Mouse (Mus musculus) embryonic facial prominence, embryonic 14.5 days (tissue): Measurements from ENCODE around the gene AI597479. TPM values are rescaled to one million over a fixed set of nuclear protein-coding genes. Genes with fewer than 3 reads are reported as not detected.

Experiments used
- ATAC-seq: fragments of 200-750 bp; cut with Nextera tagmentation; 2 replicates; pipeline ENCODE4 v1.8.0; 2017; ENCODE audit warnings: low read depth, moderate number of reproducible peaks, moderate TSS enrichment
- DNase-seq: peaks from one replicate; pipeline ENCODE4 v3.0.0-alpha.2; 2015; ENCODE audit warnings: low spot score
- H3K27ac ChIP-seq: fragments of 300-500 bp; sonication (generic); replicated peaks from 2 replicates; pipeline ENCODE4 v1.5.1; 2014; ENCODE audit warnings: low read depth, mild to moderate bottlenecking, low read length, moderate library complexity
- H3K27me3 ChIP-seq: fragments of 300-500 bp; sonication (generic); replicated peaks from 2 replicates; pipeline ENCODE4 v1.6.1; 2014; ENCODE audit warnings: low read length; ENCODE audit not compliant: control insufficient read depth, insufficient read depth
- H3K36me3 ChIP-seq: fragments of 300-500 bp; sonication (generic); 2 replicates; pipeline ENCODE4 v1.6.1; 2014; ENCODE audit warnings: low read length, mixed read lengths; ENCODE audit not compliant: control insufficient read depth, insufficient read depth
- H3K4me1 ChIP-seq: fragments of 300-500 bp; sonication (generic); 2 replicates; pipeline ENCODE4 v1.6.1; 2014; ENCODE audit warnings: antibody characterized with exemption, low read length; ENCODE audit not compliant: control insufficient read depth, insufficient read depth
- H3K4me2 ChIP-seq: fragments of 300-500 bp; sonication (generic); 2 replicates; pipeline ENCODE4 v1.6.1; 2014; ENCODE audit warnings: low read depth, mild to moderate bottlenecking, low read length, moderate library complexity, mixed read lengths
- H3K4me3 ChIP-seq: fragments of 300-500 bp; sonication (generic); 2 replicates; pipeline ENCODE4 v1.5.1; 2014; ENCODE audit warnings: low read depth, mild to moderate bottlenecking, low read length
- H3K9ac ChIP-seq: fragments of 300-500 bp; sonication (generic); 2 replicates; pipeline ENCODE4 v1.6.1; 2014; ENCODE audit warnings: low read depth, mild to moderate bottlenecking, low read length, moderate library complexity, mixed read lengths
- H3K9me3 ChIP-seq: fragments of 300-500 bp; sonication (generic); 2 replicates; pipeline ENCODE4 v1.6.1; 2016; ENCODE audit warnings: low read length; ENCODE audit not compliant: control insufficient read depth
- WGBS: fragments of 180-500 bp; shearing (Covaris S2); extraction: QIAGEN DNeasy Blood & Tissue Kit; methylation state at CpG from one replicate; pipeline ENCODE4 v1.1.7; 2014; 5-methylcytosine and 5-hydroxymethylcytosine counted together
- polyA plus RNA-seq: library from polyadenylated mRNA; unstranded; fragments of >200 nt; fragmentation: Nextera tagmentation; extraction: Ambion mirVana; gene quantifications from 2 replicates; pipeline ENCODE4 v1.2.1, GENCODE M21; 2014

AI597479 gene
- polyA plus RNA-seq, 1 experiment from 2014 or later = 30.7 TPM

DNA sequence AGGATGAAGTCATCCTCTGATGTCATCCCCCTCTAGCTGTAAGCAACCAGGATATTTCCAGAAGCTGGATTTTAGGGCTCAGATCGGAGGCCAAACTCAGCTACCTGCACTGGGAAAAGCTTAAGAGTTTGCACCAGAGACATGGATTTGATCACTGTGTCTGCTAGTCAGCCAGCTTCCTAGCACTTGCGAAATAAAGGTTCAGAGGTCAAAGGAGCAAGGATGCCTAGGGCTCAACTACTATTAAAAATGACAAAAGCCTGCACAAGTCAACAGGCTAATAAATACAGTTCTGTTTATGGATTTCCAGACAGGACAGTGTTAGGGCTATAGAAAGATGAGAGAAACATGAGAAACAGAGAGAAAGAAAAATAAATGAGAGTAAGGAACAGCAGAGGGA is 59.4 kb downstream of the AI597479 start:
- Histone ChIP-seq H3K4me1 (peaks cover 14% of the 10 kb centered on the region), H3K27me3 (no peaks in the 10 kb centered on the region), H3K27ac (no peak overlapping the region), H3K4me3 (no peak overlapping the region), H3K9me3 (no peaks in the 10 kb centered on the region), H3K9ac (no peak overlapping the region), H3K4me2 (no peak overlapping the region), H3K36me3 (no peaks in the 10 kb centered on the region)
- WGBS = 76% methylated on average over 2 of the region's 2 CpGs
- no peak for DNase-seq
- no peak for ATAC-seq

DNA sequence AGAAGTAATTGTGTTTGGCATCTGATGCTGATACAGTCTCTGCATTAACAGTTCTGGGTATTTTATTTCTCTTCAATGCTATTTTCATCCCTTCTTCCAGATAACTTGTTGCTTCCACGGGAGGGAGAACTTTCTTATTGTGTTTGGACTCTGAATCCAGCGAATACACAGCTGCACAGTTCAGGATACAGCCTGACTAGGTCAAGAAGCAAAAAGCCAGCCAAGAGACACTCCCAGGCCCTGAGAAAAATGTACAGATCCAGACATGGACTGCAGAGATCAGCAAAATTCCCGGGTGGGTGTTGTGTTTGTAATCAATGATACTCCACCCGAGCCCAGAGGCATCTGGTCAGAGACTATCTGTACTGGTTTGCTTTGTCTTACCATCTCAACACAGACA is 60.9 kb downstream of the AI597479 start:
- no peaks in the 10 kb centered on the region for H3K36me3 ChIP-seq
- DNase-seq = peak; percentile 26

DNA sequence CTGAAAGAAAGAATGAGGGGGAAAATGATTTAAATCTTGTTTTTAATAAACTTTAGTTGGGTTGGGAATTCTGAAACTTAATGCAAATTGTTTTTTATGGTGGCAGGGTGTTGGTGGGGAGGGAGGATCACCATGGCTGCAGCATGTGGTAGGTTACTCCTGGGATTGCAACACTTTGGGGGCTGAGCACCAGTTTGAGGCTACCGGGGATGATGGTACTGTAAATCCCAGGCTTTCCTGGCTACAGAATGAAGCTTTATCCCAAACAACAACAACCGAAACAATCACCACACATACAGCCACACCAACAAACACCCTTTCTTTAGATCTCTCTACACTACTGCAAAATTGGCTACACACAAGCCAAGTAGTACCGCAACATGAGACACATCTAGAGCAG is 63.9 kb downstream of the AI597479 start:
- DNase-seq (no peak), ATAC-seq (no peak)
- no peak overlapping the region for H3K9ac ChIP-seq
- no peaks in the 10 kb centered on the region for H3K27me3 ChIP-seq
- no peaks in the 10 kb centered on the region for H3K36me3 ChIP-seq
- H3K9me3 ChIP-seq = no peaks in the 10 kb centered on the region
- no peak overlapping the region for H3K27ac ChIP-seq
- peak overlapping the region; percentile 84 for H3K4me2 ChIP-seq
- 85% methylated on average over 3 of the region's 3 CpGs for WGBS
- H3K4me1 ChIP-seq = peaks cover 19% of the 10 kb centered on the region
- peak overlapping the region; percentile 75; the same call in 1 of the 2 replicates for H3K4me3 ChIP-seq

More for the DNA sequence above, 60.9 kb downstream of the AI597479 start:
- H3K27ac ChIP-seq = no peak overlapping the region
- H3K4me3 ChIP-seq = no peak overlapping the region
- no peak for ATAC-seq
- 42% methylated on average over 4 of the region's 4 CpGs for WGBS
- H3K9me3 ChIP-seq = no peaks in the 10 kb centered on the region
- no peak overlapping the region for H3K4me2 ChIP-seq
- peaks cover 22% of the 10 kb centered on the region for H3K4me1 ChIP-seq
- no peaks in the 10 kb centered on the region for H3K27me3 ChIP-seq
- no peak overlapping the region for H3K9ac ChIP-seq

GRCm38 (mm10) chr1:43163084-43163466 is 64.6 kb downstream of the AI597479 start:
- peak overlapping the region; percentile 75 for H3K4me3 ChIP-seq
- H3K9ac ChIP-seq = peak overlapping the region; percentile 71
- WGBS = 5% methylated on average over 6 of the region's 6 CpGs
- no peak for DNase-seq
- no peaks in the 10 kb centered on the region for H3K36me3 ChIP-seq
- no peaks in the 10 kb centered on the region for H3K9me3 ChIP-seq
- no peaks in the 10 kb centered on the region for H3K27me3 ChIP-seq
- ATAC-seq = peak; percentile 12; the same call in 1 of the 2 replicates
- H3K4me2 ChIP-seq = peak overlapping the region; percentile 84
- no peak overlapping the region for H3K27ac ChIP-seq
- peaks cover 19% of the 10 kb centered on the region for H3K4me1 ChIP-seq

DNA sequence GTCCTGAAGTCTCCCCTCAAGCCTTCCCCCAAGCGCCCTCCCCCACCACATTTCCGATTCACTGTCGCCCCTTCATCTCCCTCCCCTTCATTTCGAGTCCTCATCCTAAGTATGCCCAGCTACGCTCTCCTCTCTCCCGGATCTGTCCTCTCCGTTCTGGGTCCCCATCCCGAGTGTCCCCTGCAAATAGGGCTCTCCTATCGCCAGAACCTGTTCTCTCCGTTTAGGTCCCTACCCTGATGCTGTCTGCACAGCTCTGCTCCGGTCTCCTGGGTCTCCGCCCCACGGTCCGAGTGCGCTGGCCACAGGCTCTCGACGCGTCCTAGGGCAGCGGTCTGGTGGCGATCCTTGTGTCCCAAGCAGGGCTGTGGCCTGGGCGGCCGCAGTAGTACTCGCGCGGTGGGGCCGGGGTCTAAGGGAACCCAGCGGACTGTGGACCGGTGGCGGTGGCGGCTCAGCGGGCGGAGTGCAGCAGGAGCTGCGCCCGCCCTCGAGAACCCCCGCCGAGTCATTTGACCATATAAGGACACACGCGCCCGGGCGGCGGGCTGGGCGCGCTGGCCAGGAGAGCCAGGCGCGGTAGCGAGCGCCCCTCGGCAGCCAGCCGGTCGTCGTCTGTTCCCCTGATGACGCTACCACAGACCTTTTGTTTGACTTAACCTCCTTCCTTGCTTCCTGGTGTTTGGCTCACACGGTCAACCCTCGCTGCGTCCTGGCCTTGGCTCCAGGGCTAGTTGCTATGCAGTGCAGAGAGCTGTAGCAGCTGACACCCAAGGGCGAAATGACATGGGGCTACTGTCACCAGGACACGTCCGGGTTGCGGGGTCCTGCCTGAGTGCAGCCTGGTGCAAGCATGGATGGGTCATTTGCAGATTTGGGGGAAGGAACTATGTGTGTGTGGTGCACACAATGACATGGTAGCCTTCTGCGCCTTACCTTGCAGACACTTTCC is 65.2 kb downstream of the AI597479 start:
- DNase-seq (peak; percentile 90), ATAC-seq (peak; percentile 93)
- Histone ChIP-seq H3K9ac (peak overlapping the region; percentile 71), H3K27ac (0 out of 2 replicates have a peak overlapping the region, but pooled peaks have one; percentile 15), H3K4me1 (peaks cover 19% of the 10 kb centered on the region), H3K4me3 (peak overlapping the region; percentile 75), H3K4me2 (peak overlapping the region; percentile 84), H3K36me3 (no peaks in the 10 kb centered on the region), H3K9me3 (no peaks in the 10 kb centered on the region), H3K27me3 (no peaks in the 10 kb centered on the region)
- WGBS = 7% methylated on average over 40 of the region's 61 CpGs

DNA sequence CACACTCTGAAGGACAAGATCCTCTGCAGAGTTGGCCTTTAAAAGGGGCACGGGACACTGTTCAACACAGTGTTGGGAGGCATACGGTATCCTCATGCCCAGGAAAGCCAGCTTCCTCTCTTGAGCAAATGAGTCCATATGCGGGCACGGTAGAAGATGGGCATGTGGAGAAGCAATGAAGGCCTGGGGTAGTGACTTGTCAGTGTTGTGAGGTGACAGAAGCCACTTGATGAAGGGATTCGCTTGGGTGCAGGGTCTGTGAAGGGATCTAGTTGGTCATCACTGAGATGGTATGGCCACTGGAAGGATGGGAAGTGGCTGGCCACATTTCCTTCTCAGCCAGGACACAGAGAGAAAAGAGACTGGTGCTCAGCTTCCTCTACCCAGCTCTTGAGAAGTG is 66.1 kb downstream of the AI597479 start:
- H3K36me3 ChIP-seq = no peaks in the 10 kb centered on the region
- H3K9ac ChIP-seq = no peak overlapping the region
- H3K9me3 ChIP-seq = no peaks in the 10 kb centered on the region
- WGBS = 97% methylated on average over 5 of the region's 5 CpGs
- ATAC-seq = no peak
- no peak overlapping the region for H3K27ac ChIP-seq
- H3K4me3 ChIP-seq = no peak overlapping the region
- peaks cover 15% of the 10 kb centered on the region for H3K4me1 ChIP-seq
- no peak for DNase-seq
- no peak overlapping the region for H3K4me2 ChIP-seq
- H3K27me3 ChIP-seq = no peaks in the 10 kb centered on the region

Other genes with a start within 250 kb of the AI597479 start
- gene Mrps9, start 247.5 kb upstream of the AI597479 start, polyA plus RNA-seq = 44.5 and 48.1 TPM in 2 replicates
- 4.6 and 6.1 TPM in 2 replicates for gene Gpr45, start 145.8 kb upstream of the AI597479 start, polyA plus RNA-seq
- gene Tgfbrap1, start 73 bp upstream of the AI597479 start, polyA plus RNA-seq = 10.8 and 13.6 TPM in 2 replicates
- 24.3 and 29.7 TPM in 2 replicates for gene Fhl2, start 98.3 kb downstream of the AI597479 start, polyA plus RNA-seq